Comparison of ENCODE assay signal across 16 mouse cellular contexts in the genomic region with DNA sequence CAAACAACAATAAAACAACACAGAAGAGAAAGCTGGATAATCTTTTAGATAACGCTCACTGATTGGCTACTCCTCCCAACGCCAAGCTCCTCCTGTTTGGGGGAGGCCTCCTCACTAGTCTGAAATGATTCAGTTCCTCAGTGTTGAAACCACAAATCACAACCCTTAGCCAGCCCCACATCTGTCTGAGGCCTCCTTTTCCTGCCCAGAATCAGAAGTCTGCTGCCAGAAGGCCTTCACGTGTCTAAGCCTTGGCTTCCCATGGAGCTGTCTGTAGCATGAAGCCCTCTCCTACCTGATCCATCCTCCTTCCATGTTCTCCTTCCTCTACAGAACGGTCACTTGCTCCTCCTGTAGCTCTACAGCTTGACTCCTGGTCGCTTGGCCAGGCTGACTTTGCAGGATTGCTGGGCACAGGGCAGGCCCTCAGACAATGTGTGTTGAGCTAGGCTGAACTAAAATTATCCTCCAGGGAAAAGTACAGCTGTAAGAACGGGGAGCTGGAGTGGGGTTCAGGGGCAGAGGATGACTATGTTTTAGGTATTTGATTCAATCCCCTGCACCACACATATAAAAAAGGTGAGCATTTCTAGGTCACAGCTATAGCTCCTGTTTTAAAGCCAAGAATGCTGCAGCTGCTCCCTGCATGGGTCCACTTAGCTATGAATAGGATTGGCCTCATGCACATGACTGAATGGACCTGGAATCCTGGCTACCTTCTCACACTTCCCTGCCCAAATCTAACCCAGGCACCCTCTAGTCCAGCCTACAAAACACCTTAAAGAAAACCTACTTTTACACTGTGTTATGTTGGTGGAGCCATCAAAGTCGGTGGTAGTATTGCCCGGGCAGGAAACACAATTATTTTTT. TPM values are rescaled to one million over a fixed set of nuclear protein-coding genes. Genes with fewer than 3 reads are reported as not detected.
A peak's percentile ranks its signal among the peaks of the same experiment; 100 is the strongest.
DNase-seq lines count a peak whose midpoint lies in the region; ATAC-seq and TF ChIP-seq lines count a peak whose summit lies in the region.
"Had no signal": no experiment of that assay in that cellular context is flagged by ENCODE, and none has a peak within 500 bp of the region (broad histone marks: within the 10 kb centered on the region; RNA-seq: fewer than 3 reads in every experiment).

No protein-coding gene starts in this region.

- peak overlapping the region; percentile 28; the same call in 1 of the 2 replicates for H3K9ac ChIP-seq in heart, adult 2 months (ENCODE audit: low read depth, low read length)
- H3K9ac ChIP-seq in heart, embryonic 14.5 days (ENCODE audit: low read length): peak overlapping the region; percentile 2; the same call in 1 of the 2 replicates
- H3K9ac ChIP-seq in liver, embryonic 11.5 days (ENCODE audit: low read depth, low read length): no peak overlapping the region
- no peak overlapping the region for H3K9ac ChIP-seq in forebrain, embryonic 16.5 days (replicated peaks; ENCODE audit: low read depth, low read length)
- no peak overlapping the region for H3K9ac ChIP-seq in intestine, postnatal 0 days (ENCODE audit: low read depth, low read length)
- H3K9ac ChIP-seq: embryonic facial prominence, embryonic 12.5 days; forebrain, embryonic 12.5 days; limb, embryonic 12.5 days had no signal

- no peaks in the 10 kb centered on the region for H3K27me3 ChIP-seq in heart, adult 2 months (ENCODE audit: control insufficient read depth, insufficient read depth, low read length)
- no peaks in the 10 kb centered on the region for H3K27me3 ChIP-seq in heart, embryonic 14.5 days (ENCODE audit: control insufficient read depth, insufficient read depth, low read length)
- H3K27me3 ChIP-seq in limb, embryonic 10.5 days (ENCODE audit: low read depth, poor library complexity, severe bottlenecking): no peaks in the 10 kb centered on the region
- H3K27me3 ChIP-seq in liver, embryonic 11.5 days (replicated peaks; ENCODE audit: control insufficient read depth, insufficient read depth, low read length): 0 out of 2 replicates have a peak, but pooled peaks cover 3% of the 10 kb centered on the region
- H3K27me3 ChIP-seq in forebrain, embryonic 16.5 days (replicated peaks; ENCODE audit: control insufficient read depth, insufficient read depth, low read length): peaks cover 5% of the 10 kb centered on the region; the same call in 1 of the 2 replicates
- no peaks in the 10 kb centered on the region for H3K27me3 ChIP-seq in intestine, postnatal 0 days (replicated peaks; ENCODE audit: control insufficient read depth, insufficient read depth, low read length)
- H3K27me3 ChIP-seq: embryonic facial prominence, embryonic 12.5 days; limb, embryonic 12.5 days; Patski had no signal

- peak; percentile 39 to 49 for DNase-seq in heart, adult 2 months
- no peak for DNase-seq in heart, postnatal 25 days (ENCODE audit: low spot score)
- peak; percentile 40 to 49 for DNase-seq in cerebellum, postnatal 10 days
- DNase-seq in limb, embryonic 10.5 days (ENCODE audit: low spot score): no peak
- no peak for DNase-seq in liver, embryonic 11.5 days (ENCODE audit: low spot score)
- DNase-seq: adrenal gland, adult 2 months; gastrocnemius, postnatal 36 days; kidney, postnatal 14 days; lung, adult 2 months had no signal

- peaks cover 5% of the 10 kb centered on the region for H3K4me1 ChIP-seq in heart, adult 2 months (ENCODE audit: control insufficient read depth, insufficient read depth, low read length)
- H3K4me1 ChIP-seq in heart, embryonic 14.5 days (ENCODE audit: control insufficient read depth in 2 of 2, insufficient read depth in 2 of 2, low read length in 2 of 2): peaks cover 16 to 29% of the 10 kb centered on the region in 2 experiments
- no peaks in the 10 kb centered on the region for H3K4me1 ChIP-seq in limb, embryonic 10.5 days
- no peaks in the 10 kb centered on the region for H3K4me1 ChIP-seq in liver, embryonic 11.5 days (replicated peaks; ENCODE audit: control insufficient read depth, insufficient read depth, low read length)
- no peaks in the 10 kb centered on the region for H3K4me1 ChIP-seq in forebrain, embryonic 16.5 days (replicated peaks; ENCODE audit: control insufficient read depth, insufficient read depth, low read length)
- no peaks in the 10 kb centered on the region for H3K4me1 ChIP-seq in intestine, postnatal 0 days (replicated peaks; ENCODE audit: control insufficient read depth, insufficient read depth, low read length)
- H3K4me1 ChIP-seq: embryonic facial prominence, embryonic 12.5 days; limb, embryonic 12.5 days had no signal

- H3K36me3 ChIP-seq in heart, adult 2 months (ENCODE audit: control insufficient read depth, insufficient read depth, low read length): peaks cover 2% of the 10 kb centered on the region; the same call in 1 of the 2 replicates
- no peaks in the 10 kb centered on the region; the same call in 1 of the 2 replicates for H3K36me3 ChIP-seq in heart, embryonic 14.5 days (ENCODE audit: control insufficient read depth, insufficient read depth, low read length)
- no peaks in the 10 kb centered on the region for H3K36me3 ChIP-seq in limb, embryonic 10.5 days
- no peaks in the 10 kb centered on the region for H3K36me3 ChIP-seq in liver, embryonic 11.5 days (ENCODE audit: control insufficient read depth, insufficient read depth, low read length)
- no peaks in the 10 kb centered on the region for H3K36me3 ChIP-seq in forebrain, embryonic 16.5 days (ENCODE audit: control insufficient read depth, insufficient read depth)
- no peaks in the 10 kb centered on the region for H3K36me3 ChIP-seq in intestine, postnatal 0 days (ENCODE audit: control insufficient read depth, insufficient read depth)
- H3K36me3 ChIP-seq: embryonic facial prominence, embryonic 12.5 days; forebrain, embryonic 12.5 days; limb, embryonic 12.5 days had no signal

- ATAC-seq in heart, embryonic 14.5 days (ENCODE audit: insufficient number of reproducible peaks, insufficient read depth, low FRiP score, low read depth): no peak
- no peak for ATAC-seq in liver, embryonic 11.5 days (replicated peaks; ENCODE audit: low FRiP score)
- ATAC-seq in forebrain, embryonic 16.5 days: no peak
- no peak for ATAC-seq in intestine, postnatal 0 days
- ATAC-seq: Patski had no signal

- intact Hi-C loops in heart, adult 2 months (cut with DNase I): no loop called here
- intact Hi-C loops in heart, postnatal 25 days (cut with DNase I): no loop called here

- H3K9me3 ChIP-seq in heart, embryonic 14.5 days (ENCODE audit: control insufficient read depth, low read length): no peaks in the 10 kb centered on the region
- no peaks in the 10 kb centered on the region for H3K9me3 ChIP-seq in limb, embryonic 10.5 days (replicated peaks)
- no peaks in the 10 kb centered on the region for H3K9me3 ChIP-seq in liver, embryonic 11.5 days (ENCODE audit: control insufficient read depth, low read length)
- H3K9me3 ChIP-seq in forebrain, embryonic 16.5 days (ENCODE audit: control insufficient read depth, low read length): no peaks in the 10 kb centered on the region
- H3K9me3 ChIP-seq in intestine, postnatal 0 days (ENCODE audit: control insufficient read depth): no peaks in the 10 kb centered on the region
- H3K9me3 ChIP-seq: embryonic facial prominence, embryonic 12.5 days; forebrain, embryonic 12.5 days; limb, embryonic 12.5 days had no signal

- 0 out of 2 replicates have a peak, but pooled peaks have one; percentile 11 for TF ChIP-seq POLR2A in heart, adult 2 months (IDR thresholded peaks at IDR 0.05; ENCODE audit: insufficient read depth, low read depth, low read length)

- no peak overlapping the region for H3K4me2 ChIP-seq in heart, embryonic 14.5 days (ENCODE audit: low read length)
- H3K4me2 ChIP-seq in liver, embryonic 11.5 days: no peak overlapping the region
- no peak overlapping the region for H3K4me2 ChIP-seq in forebrain, embryonic 16.5 days (ENCODE audit: low read length)
- H3K4me2 ChIP-seq in intestine, postnatal 0 days (replicated peaks; ENCODE audit: low read depth): no peak overlapping the region
- H3K4me2 ChIP-seq: embryonic facial prominence, embryonic 12.5 days; forebrain, embryonic 12.5 days; limb, embryonic 12.5 days had no signal

- peak overlapping the region; percentile 6; the same call in 1 of the 2 replicates for H3K4me3 ChIP-seq in heart, adult 2 months
- H3K4me3 ChIP-seq in heart, embryonic 14.5 days (ENCODE audit: control insufficient read depth in 1 of 2, insufficient read depth in 1 of 2, low read depth in 1 of 2, low read length in 2 of 2): no peak overlapping the region
- H3K4me3 ChIP-seq in limb, embryonic 10.5 days: no peak overlapping the region
- no peak overlapping the region for H3K4me3 ChIP-seq in liver, embryonic 11.5 days (ENCODE audit: low read depth, low read length)
- H3K4me3 ChIP-seq in forebrain, embryonic 16.5 days (replicated peaks; ENCODE audit: low read length): no peak overlapping the region
- no peak overlapping the region for H3K4me3 ChIP-seq in intestine, postnatal 0 days (ENCODE audit: low read depth, low read length)
- H3K4me3 ChIP-seq: embryonic facial prominence, embryonic 12.5 days; forebrain, embryonic 12.5 days; limb, embryonic 12.5 days had no signal

- 54% methylated on average over 8 of the region's 8 CpGs for WGBS in heart, adult 2 months
- WGBS in heart, embryonic 14.5 days: 63% methylated on average over 8 of the region's 8 CpGs
- WGBS in limb, embryonic 10.5 days: 83% methylated on average over 8 of the region's 8 CpGs
- WGBS in liver, embryonic 11.5 days: 65% methylated on average over 8 of the region's 8 CpGs
- WGBS in forebrain, embryonic 16.5 days: 77% methylated on average over 8 of the region's 8 CpGs
- 79% methylated on average over 8 of the region's 8 CpGs for WGBS in intestine, postnatal 0 days

- TF ChIP-seq CTCF in heart, adult 2 months (IDR thresholded peaks at IDR 0.05): peak; percentile 20; the same call in 1 of the 2 replicates
- no peak for TF ChIP-seq CTCF in intestine, postnatal 0 days (IDR thresholded peaks at IDR 0.05; ENCODE audit: low read depth)

- H3K27ac ChIP-seq in heart, adult 2 months: peak overlapping the region; percentile 88
- H3K27ac ChIP-seq in heart, embryonic 14.5 days (replicated peaks in 1 of 2; ENCODE audit: control insufficient read depth in 1 of 2, insufficient read depth in 1 of 2, low read depth in 2 of 2, low read length in 2 of 2): peak overlapping the region; percentile 59 to 60
- H3K27ac ChIP-seq in limb, embryonic 10.5 days: no peak overlapping the region
- H3K27ac ChIP-seq in liver, embryonic 11.5 days (ENCODE audit: low read depth, low read length): no peak overlapping the region
- no peak overlapping the region for H3K27ac ChIP-seq in forebrain, embryonic 16.5 days (ENCODE audit: low read length)
- no peak overlapping the region for H3K27ac ChIP-seq in intestine, postnatal 0 days (ENCODE audit: low read depth, low read length)
- H3K27ac ChIP-seq: embryonic facial prominence, embryonic 12.5 days; forebrain, embryonic 12.5 days; limb, embryonic 12.5 days had no signal

- no peaks in the 10 kb centered on the region for H3K79me2 ChIP-seq in heart, adult 2 months (replicated peaks; ENCODE audit: control insufficient read depth, insufficient read depth, low read length)

- TF ChIP-seq EP300 in heart, adult 2 months (IDR thresholded peaks at IDR 0.05; ENCODE audit: insufficient read depth, low read depth, low read length): 0 out of 2 replicates have a peak, but pooled peaks have one; percentile 19

RNA-seq across cellular contexts. Expression of a gene that starts 26.0 kb away (rescaled TPM):
- total RNA-seq in heart, adult 2 months (2021): under 1 TPM; 0.05 to 0.36 TPM
- 0.10 and 0.15 TPM in 2 replicates for polyA plus RNA-seq in heart, adult 2 months (2012; rRNA removed)
- under 1 TPM; 0.39 to 0.45 TPM for total RNA-seq in heart, postnatal 25 days (2021)
- polyA plus RNA-seq in heart, embryonic 14.5 days (2014; fragmentation: Nextera tagmentation; extraction: Ambion mirVana): 0.50 and 0.82 TPM in 2 replicates
- polyA plus RNA-seq in limb, embryonic 10.5 days (2016; fragmentation: Nextera tagmentation; extraction: Ambion mirVana): 0.08 and 0.11 TPM in 2 replicates
- polyA plus RNA-seq in liver, embryonic 11.5 days (2014; fragmentation: Nextera tagmentation; extraction: Ambion mirVana): 0.30 and 0.52 TPM in 2 replicates
- 6.1 and 7.9 TPM in 2 replicates for polyA plus RNA-seq in forebrain, embryonic 16.5 days (2015; fragmentation: Nextera tagmentation; extraction: Ambion mirVana)
- 0.39 and 0.59 TPM in 2 replicates for polyA plus RNA-seq in intestine, postnatal 0 days (2015; fragmentation: Nextera tagmentation; extraction: Ambion mirVana)
- total RNA-seq: gastrocnemius, postnatal 36 days had no signal

RNA-seq across cellular contexts. Expression of a gene that starts 55.2 kb away (rescaled TPM):
- total RNA-seq in heart, adult 2 months (2021): 10 to 100 TPM; 28.1 to 34.3 TPM
- 35.4 and 61.2 TPM in 2 replicates for polyA plus RNA-seq in heart, adult 2 months (2012; rRNA removed)
- 10 to 100 TPM; 28.5 to 31.3 TPM for total RNA-seq in heart, postnatal 25 days (2021)
- polyA plus RNA-seq in heart, embryonic 14.5 days (2014; fragmentation: Nextera tagmentation; extraction: Ambion mirVana): 64.2 and 66.1 TPM in 2 replicates
- 17.3 and 18.0 TPM in 2 replicates for polyA plus RNA-seq in limb, embryonic 10.5 days (2016; fragmentation: Nextera tagmentation; extraction: Ambion mirVana)
- polyA plus RNA-seq in liver, embryonic 11.5 days (2014; fragmentation: Nextera tagmentation; extraction: Ambion mirVana): 51.0 and 57.2 TPM in 2 replicates
- 98.7 and 100 TPM in 2 replicates for polyA plus RNA-seq in forebrain, embryonic 16.5 days (2015; fragmentation: Nextera tagmentation; extraction: Ambion mirVana)
- polyA plus RNA-seq in intestine, postnatal 0 days (2015; fragmentation: Nextera tagmentation; extraction: Ambion mirVana): 135 and 145 TPM in 2 replicates

RNA-seq across cellular contexts. Expression of a gene that starts 57.6 kb away (rescaled TPM):
- total RNA-seq in heart, adult 2 months (2021): 10 to 100 TPM; 21.0 to 22.1 TPM
- polyA plus RNA-seq in heart, adult 2 months (2012; rRNA removed): 14.1 and 26.0 TPM in 2 replicates
- 10 to 100 TPM; 22.6 to 24.0 TPM for total RNA-seq in heart, postnatal 25 days (2021)
- 12.2 and 12.4 TPM in 2 replicates for polyA plus RNA-seq in heart, embryonic 14.5 days (2014; fragmentation: Nextera tagmentation; extraction: Ambion mirVana)
- 0.21 and 0.25 TPM in 2 replicates for polyA plus RNA-seq in limb, embryonic 10.5 days (2016; fragmentation: Nextera tagmentation; extraction: Ambion mirVana)
- polyA plus RNA-seq in liver, embryonic 11.5 days (2014; fragmentation: Nextera tagmentation; extraction: Ambion mirVana): 0.38 and 0.44 TPM in 2 replicates
- 0.46 and 0.70 TPM in 2 replicates for polyA plus RNA-seq in forebrain, embryonic 16.5 days (2015; fragmentation: Nextera tagmentation; extraction: Ambion mirVana)
- 2.6 and 3.2 TPM in 2 replicates for polyA plus RNA-seq in intestine, postnatal 0 days (2015; fragmentation: Nextera tagmentation; extraction: Ambion mirVana)
- polyA plus RNA-seq: Patski had no signal

Comparison
In these comparisons a context has a peak if more than half of its experiments do, and no peak if none do; other contexts are left out.
1. DNase-seq: peak in heart, adult 2 months (2 of 2) and cerebellum, postnatal 10 days (2 of 2); none in heart, postnatal 25 days (single experiment), limb, embryonic 10.5 days (single experiment) and liver, embryonic 11.5 days (single experiment).
2. H3K27ac ChIP-seq: peak in heart, adult 2 months (single experiment) and heart, embryonic 14.5 days (2 of 2); none in limb, embryonic 10.5 days (single experiment), liver, embryonic 11.5 days (single experiment), forebrain, embryonic 16.5 days (single experiment) and intestine, postnatal 0 days (single experiment).
3. H3K9ac ChIP-seq: peak in heart, adult 2 months (single experiment) and heart, embryonic 14.5 days (single experiment); none in liver, embryonic 11.5 days (single experiment), forebrain, embryonic 16.5 days (single experiment) and intestine, postnatal 0 days (single experiment).